Mouse (Mus musculus) megakaryocyte, embryonic 14.5 days (primary cell): Measurements from ENCODE around the gene Abhd8.

Experiments
- FLI1 ChIP-seq: IDR thresholded peaks from 2 replicates; pipeline ENCODE4 v1.6.1; 2012; ENCODE audit warnings: low read length, inconsistent platforms, mixed read lengths
- GATA1 ChIP-seq: IDR thresholded peaks from 3 replicates; pipeline ENCODE4 v1.6.1; 2012; ENCODE audit warnings: mixed read lengths, low read length, inconsistent platforms, borderline replicate concordance

DNA sequence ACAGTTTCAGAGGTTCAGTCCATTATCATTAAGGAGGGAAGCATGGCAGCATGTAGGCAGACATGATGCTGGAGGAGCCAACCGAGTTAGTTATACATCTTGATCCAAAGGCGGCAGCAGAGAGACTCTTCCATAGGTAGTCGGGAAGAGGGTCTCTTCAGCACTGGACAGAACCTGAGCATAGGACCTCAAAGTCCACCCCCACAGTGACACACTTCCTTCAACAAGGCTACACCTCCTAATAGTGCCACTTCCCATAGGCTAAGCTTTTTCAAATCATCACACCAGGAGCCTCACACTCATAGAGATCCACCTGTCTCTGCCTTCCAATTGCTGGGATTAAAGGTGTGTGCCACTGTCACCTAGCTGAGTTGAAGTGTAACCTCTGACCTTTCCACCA, 26.4 kb downstream of the Abhd8 start:
- TF ChIP-seq GATA1, result no peak
- no peak for TF ChIP-seq FLI1
